Mouse (Mus musculus) adrenal gland, adult 10 weeks (tissue): ENCODE data around the gene Olfr304. TPM values are rescaled to one million over a fixed set of nuclear protein-coding genes. Genes with fewer than 3 reads are reported as not detected.

Experiments used
- polyA plus RNA-seq: library from polyadenylated mRNA; stranded (reverse); fragments of 350-450 nt; fragmentation: Illumina TruSeq; extraction: RNeasy Lipid Tissue Mini Kit (QIAGEN cat#74804); gene quantifications from one replicate; pipeline ENCODE4 v1.2.3, GENCODE M21; 2014; ENCODE audit warnings: low read depth, low replicate concordance

The Olfr304 gene
- polyA plus RNA-seq = not detected

GRCm38 (mm10) chr7:86386558-86386957 lies at the start of gene Olfr304:
Gene Olfr304 (minus strand): TSS chr7:86386658.

DNA sequence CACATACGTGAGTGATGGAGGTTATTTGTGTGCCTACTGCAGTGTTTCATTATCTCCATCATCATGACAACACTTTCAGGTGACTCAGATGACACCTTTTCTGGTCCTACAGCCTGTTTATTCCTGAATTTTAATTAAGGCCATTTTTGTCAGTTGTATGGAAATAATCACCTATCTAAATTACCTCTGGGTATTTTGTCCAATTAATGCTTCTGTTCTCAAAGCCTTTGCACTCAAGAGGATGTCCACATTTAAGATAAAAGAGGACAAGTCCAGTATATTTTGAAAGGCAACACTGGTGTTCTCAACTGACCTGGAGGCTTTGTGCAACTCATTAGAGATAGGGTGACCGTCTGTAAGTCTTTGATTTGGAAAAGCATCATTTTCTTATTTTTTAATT lies 17.1 kb upstream of the Olfr304 start, which contains the start of gene Olfr301:
Gene Olfr301 (plus strand): TSS at position 301 of the 400 bp plus-strand sequence.

GRCm38 (mm10) chr7:86397689-86398088 lies 11.2 kb upstream of the Olfr304 start, which contains the start of gene Olfr303:
Gene Olfr303 (minus strand): TSS chr7:86397789.

DNA sequence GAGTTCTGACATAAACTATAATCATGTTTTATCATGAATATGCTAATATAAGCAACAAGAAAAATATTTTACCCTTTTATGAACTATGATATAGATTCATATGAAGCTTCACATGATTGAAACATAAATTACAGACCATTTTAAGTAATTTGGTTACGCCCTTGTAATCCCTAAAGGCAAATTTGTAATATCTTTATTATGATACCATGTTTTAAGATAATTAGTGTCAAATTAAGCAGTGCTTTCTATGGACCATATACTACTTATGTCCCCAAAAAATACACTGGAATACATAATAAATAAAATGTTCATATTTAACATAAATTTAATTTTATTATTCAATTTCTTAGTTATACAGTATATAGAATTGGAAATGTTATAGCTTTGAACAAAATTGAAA lies 19.6 kb downstream of the Olfr304 start, which contains the start of gene Olfr305:
Gene Olfr305 (minus strand): TSS at position 101 of the 400 bp plus-strand sequence.

DNA sequence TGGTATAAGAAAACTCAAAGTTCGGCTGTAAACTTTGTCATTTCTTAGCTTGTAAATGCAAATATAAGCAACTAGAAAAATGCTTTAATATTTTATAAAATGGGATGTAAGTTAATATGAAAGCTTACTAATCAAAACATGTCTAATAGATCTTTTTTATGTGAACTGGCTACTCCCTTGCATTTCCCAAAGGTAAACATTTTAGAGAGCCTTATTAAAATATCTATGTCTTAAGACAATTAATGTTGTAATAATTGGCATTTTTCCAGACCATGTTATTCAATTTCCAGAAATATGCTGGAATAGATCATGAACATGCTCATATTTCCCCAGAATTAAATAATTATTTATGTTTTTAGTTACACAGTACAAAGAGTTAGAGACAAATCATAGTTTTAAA lies 49.0 kb downstream of the Olfr304 start, which contains the start of gene Olfr307:
Gene Olfr307 (minus strand): TSS at position 101 of the 400 bp plus-strand sequence.

Other genes with a start within 250 kb of the Olfr304 start
- not detected for gene Vmn2r75, start 214.9 kb downstream of the Olfr304 start, polyA plus RNA-seq
- not detected for gene Vmn2r76, start 140.3 kb downstream of the Olfr304 start, polyA plus RNA-seq
- not detected for gene Olfr310, start 109.5 kb downstream of the Olfr304 start, polyA plus RNA-seq
- gene Olfr309, start 73.0 kb downstream of the Olfr304 start, polyA plus RNA-seq = not detected
- gene Olfr308, start 61.0 kb downstream of the Olfr304 start, polyA plus RNA-seq = not detected
- not detected for gene Olfr307, start 49.1 kb downstream of the Olfr304 start, polyA plus RNA-seq
- not detected for gene Olfr305, start 19.7 kb downstream of the Olfr304 start, polyA plus RNA-seq
- gene Olfr303, start 11.1 kb upstream of the Olfr304 start, polyA plus RNA-seq = not detected
- gene Olfr301, start 17.2 kb upstream of the Olfr304 start, polyA plus RNA-seq = not detected
- not detected for gene Olfr299, start 73.3 kb upstream of the Olfr304 start, polyA plus RNA-seq
- not detected for gene Olfr298, start 105.8 kb upstream of the Olfr304 start, polyA plus RNA-seq
- not detected for gene Olfr297, start 133.3 kb upstream of the Olfr304 start, polyA plus RNA-seq
- gene Olfr295, start 197.2 kb upstream of the Olfr304 start, polyA plus RNA-seq = not detected
- gene Olfr294, start 230.0 kb upstream of the Olfr304 start, polyA plus RNA-seq = not detected